Mouse (Mus musculus): Measurements from ENCODE around the gene Etfa.

The Etfa gene

GRCm38 (mm10) chr9:55511521-55511993 lies 486 bp downstream of the Etfa start:
- DNase-seq (ENCODE audit: low read depth, low spot score) = peak; percentile 50

GRCm38 (mm10) chr9:55510651-55511235 lies 1.3 kb downstream of the Etfa start:
- no peak for DNase-seq (ENCODE audit: low read depth, low spot score)

- DNase-seq (ENCODE audit: low read depth, low spot score) = no peak
Observed at GRCm38 (mm10) chr9:55509731-55510130, 2.3 kb downstream of the Etfa start.

GRCm38 (mm10) chr9:55508701-55509100 lies 3.3 kb downstream of the Etfa start:
- no peak for DNase-seq (ENCODE audit: low read depth, low spot score)

DNA sequence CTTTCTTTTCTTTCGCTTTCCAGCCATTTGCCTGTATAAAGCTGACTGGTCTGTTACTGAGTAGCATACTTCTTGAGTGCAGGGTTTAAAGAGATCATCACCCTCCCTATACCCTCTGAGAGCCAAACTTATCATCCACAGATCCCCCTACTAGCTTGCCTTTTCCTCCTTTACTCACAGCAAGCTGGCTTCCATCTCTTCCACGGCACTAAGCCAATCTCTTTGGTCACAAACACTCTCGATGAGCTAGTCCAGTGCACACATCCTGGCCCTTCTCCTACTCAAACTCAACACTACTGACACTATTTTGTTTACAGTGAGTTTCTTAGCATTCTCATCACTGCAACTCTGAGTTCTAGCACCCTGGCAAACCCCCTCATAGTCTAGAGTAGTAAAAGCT lies 4.1 kb downstream of the Etfa start:
- DNase-seq (ENCODE audit: low read depth, low spot score) = no peak

GRCm38 (mm10) chr9:55482116-55482515 lies 29.9 kb downstream of the Etfa start:
- no peak for DNase-seq (ENCODE audit: low read depth, low spot score)

DNA sequence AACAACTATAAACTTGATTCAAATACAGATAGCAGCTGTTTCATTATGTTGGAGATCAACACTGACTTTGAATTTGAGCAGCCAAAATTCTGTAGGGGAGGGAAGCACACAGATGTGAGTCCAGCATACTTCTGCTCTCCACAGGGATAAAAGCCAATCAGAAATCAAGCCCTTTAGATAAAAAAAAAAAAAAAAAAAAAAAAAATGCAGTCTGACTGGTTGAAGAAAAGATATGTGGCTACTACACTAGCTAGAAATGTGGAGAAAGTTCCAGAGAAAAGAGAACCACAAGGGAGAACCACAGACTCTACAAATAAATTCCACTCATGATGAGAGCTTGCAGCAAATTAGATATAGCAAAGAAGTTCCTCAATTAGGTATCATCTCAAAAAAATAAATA lies 33.3 kb downstream of the Etfa start:
- no peak for DNase-seq (ENCODE audit: low read depth, low spot score)

GRCm38 (mm10) chr9:55476084-55476483 lies 36.0 kb downstream of the Etfa start:
- no peak for DNase-seq (ENCODE audit: low read depth, low spot score)

GRCm38 (mm10) chr9:55468397-55468796 lies 43.6 kb downstream of the Etfa start:
- DNase-seq (ENCODE audit: low read depth, low spot score) = peak; percentile 12

GRCm38 (mm10) chr9:55453366-55453765 lies 58.7 kb downstream of the Etfa start:
- DNase-seq (ENCODE audit: low read depth, low spot score) = no peak

GRCm38 (mm10) chr9:55452906-55453305 lies 59.1 kb downstream of the Etfa start:
- no peak for DNase-seq (ENCODE audit: low read depth, low spot score)

DNA sequence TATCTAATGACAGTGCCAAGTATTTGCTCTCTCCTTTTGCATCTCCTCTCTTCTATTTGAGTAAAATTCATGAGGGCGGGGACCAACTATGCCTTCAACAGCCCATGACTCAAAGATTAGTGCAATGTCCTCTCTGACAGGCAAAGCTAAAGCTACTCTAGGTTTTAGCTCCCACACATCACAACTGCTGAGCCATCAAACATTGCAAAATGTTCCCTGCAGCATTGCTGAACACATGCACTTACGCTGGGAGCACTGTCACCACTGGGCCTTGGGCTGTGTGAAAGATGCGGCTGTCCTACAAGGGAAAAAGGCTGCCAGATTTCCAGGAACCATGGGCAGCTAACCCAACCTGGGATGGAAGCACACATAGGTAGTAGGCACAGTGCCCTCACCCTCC lies 60.6 kb downstream of the Etfa start:
- no peak for DNase-seq (ENCODE audit: low read depth, low spot score)

DNA sequence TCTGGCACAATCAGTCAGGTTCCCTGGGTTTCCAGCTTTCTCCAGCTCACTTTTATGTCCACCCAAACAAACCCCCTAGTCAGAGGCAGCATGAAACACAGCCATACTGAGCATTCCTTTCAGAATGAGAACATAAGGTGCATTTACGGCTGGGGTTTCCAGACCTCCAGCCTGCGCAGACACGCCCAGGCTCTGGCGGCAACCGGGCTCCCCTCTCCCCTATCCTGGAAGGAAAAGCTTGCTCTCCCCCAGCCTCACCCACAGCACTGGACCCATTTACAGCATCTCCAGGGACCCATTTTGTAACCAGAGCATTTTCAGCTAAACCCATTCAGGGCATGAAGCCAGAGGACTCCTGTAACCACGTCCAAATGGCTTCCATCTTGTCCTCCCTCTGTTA lies 62.0 kb downstream of the Etfa start:
- DNase-seq (ENCODE audit: low read depth, low spot score) = peak; percentile 21

- no peak for DNase-seq (ENCODE audit: low read depth, low spot score)
Observed at GRCm38 (mm10) chr9:55449108-55449507, 62.9 kb downstream of the Etfa start.

- no peak for DNase-seq (ENCODE audit: low read depth, low spot score)
Observed at GRCm38 (mm10) chr9:55447509-55447908, 64.5 kb downstream of the Etfa start.

DNA sequence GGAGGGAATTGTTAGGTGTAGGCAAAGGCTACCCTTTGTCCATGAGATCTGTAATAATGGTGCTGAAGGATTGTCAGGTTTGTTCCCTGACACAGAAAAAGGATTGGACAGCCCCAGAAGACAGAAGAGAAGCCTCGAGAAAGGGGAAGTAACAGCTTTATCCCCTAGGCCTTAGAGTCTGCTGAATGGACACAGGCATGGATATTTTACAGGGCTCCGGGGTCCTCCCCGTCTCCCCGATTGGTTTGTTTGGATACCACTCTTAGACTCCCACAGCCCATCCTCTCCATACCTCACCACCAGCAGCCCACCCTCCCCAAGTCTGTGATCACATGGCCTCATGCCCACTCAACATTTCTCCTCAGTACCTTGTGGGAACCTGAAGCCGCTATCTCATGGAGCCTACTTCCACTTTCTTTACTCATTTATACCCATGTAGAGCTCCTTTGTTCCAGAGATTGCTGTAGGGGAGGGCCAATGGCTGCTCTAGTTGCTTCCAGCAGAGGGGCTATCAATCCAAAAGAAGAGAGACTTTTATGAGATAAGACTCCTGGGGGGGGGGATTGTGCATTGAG lies 72.8 kb downstream of the Etfa start:
- no peak for DNase-seq (ENCODE audit: low read depth, low spot score)

DNA sequence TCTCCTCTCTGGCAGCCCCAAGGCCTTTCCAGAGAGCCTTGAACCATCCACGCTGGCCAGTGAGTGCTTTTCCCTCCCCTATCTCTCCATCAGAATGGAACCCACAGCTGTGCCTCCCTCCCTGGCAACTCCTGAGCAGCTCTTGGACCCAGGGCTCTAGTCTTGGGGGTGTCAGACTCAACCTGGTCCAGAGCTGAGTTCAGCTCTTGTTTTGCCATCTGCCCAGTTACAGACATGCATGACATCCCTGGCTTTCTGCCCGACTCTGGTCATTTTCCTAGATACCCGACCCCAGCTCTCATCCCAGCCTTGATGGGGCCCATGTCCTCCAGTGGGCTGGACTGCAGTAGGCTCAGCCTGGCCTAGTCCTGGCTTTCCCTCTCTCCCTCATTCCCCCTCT lies 73.6 kb downstream of the Etfa start:
- no peak for DNase-seq (ENCODE audit: low read depth, low spot score)

DNA sequence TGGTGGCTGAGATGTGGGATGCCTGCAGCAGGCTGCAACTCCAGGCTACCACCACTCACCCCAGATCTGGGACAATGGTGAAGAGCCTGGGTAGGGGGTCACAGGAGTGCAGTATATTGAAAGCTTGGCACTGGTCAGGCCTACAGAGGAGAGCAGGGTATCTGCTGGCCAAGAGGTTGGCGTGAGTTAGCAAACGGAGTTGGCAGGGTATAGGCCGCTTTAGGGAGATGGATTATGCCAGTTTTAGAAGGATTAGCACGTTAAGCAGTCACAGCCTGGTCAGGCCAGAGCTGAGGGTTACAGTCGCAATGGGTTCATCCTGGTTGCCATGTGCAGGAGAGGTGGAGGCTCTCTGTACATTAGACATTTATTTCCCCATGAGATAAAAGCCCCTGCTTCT lies 78.2 kb downstream of the Etfa start:
- no peak for DNase-seq (ENCODE audit: low read depth, low spot score)

DNA sequence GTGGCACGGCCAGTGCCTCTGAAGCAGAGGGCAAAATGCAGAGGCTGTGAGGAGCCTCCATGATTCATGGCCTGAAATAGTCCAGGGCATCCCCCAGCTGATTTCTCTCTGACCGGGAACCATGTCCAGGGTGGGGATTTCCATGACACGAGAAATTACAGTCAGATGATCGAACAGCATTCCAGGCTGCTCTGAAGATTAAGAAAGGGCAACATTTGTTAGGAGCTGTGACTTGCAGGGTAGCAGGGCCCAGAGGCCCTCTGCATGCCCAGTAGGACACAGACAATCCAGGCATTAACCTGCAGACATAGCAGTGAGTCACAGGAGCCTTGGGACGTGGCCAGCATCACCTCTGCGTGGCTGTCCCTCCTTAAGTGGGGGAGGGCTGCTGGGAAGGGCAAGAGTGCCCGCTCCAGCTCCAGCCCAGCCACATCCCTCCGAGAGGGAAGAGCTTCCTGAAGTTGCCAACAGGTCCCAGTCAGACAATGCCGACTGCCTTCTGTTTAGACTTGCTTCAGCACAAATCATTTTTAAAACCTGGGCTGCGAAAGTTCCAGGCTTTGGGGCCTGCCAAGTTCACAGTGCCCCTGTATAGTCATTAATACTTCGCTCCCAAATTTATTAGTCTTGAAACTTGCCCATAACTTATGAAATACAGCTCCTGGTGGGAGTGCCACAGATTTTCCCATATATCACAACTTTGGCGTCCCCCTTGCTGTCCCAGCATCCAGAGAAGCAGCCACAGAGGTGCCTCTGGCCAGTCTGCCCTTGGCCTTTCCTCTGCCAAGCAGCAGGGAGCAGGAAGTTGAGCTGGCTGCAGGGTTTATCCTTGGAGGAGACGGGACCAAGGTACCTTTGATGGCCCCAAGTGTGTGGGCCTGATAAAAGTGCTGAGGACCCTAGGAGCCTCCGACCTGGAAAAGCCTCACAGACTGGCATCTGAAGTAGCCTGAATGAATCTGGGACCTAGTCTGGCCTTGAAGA lies 79.4 kb downstream of the Etfa start:
- DNase-seq (ENCODE audit: low read depth, low spot score) = no peak

- no peak for DNase-seq (ENCODE audit: low read depth, low spot score)
Observed at GRCm38 (mm10) chr9:55430133-55430532, 81.9 kb downstream of the Etfa start.

DNA sequence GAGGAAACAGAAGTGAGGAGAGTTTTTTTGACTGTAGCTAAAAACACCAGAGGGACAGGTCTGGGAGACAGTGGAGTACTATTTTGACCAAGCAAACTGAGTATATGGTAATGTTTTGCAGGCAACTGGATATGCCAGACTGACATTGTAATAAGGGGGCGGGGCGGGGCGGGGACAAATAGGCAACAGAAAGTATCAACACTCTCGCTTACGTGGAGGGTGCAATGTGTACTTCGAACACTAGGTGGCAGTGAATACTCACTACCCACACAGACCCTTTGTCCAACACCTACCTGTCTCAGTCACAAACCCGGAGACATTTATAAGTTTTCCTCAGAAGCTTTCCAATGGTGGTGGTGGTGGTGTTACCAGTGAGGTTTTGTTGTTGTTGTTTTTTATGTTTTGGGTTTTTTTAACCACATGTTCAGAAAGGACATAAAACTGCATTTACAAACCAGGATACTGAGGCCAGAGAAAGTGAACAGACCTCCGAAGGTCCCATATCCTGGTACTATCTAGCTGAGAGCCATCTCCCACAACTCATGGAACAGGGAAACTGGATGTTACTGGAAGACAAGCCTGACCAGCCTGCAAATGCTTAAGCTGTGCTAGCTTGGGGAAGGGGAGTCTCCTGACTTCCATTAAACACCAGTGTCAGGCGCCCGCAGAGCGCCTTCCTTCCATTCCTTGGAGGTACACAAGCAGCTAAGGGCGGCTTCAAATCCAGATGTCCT lies 82.6 kb downstream of the Etfa start:
- peak; percentile 91 for DNase-seq (ENCODE audit: low read depth, low spot score)

- DNase-seq (ENCODE audit: low read depth, low spot score) = no peak
Observed at GRCm38 (mm10) chr9:55425271-55425810, 86.7 kb downstream of the Etfa start.

Measured in forelimb bud, embryonic 11.5 days (tissue).